In genomic region chr14:45656831-45657640, GRCm38 (mm10) we compare ENCODE assay signal across 8 mouse cellular contexts. TPM values are rescaled to one million over a fixed set of nuclear protein-coding genes. Genes with fewer than 3 reads are reported as not detected.
DNase-seq lines count a peak whose midpoint lies in the region; ATAC-seq and TF ChIP-seq lines count a peak whose summit lies in the region.

No protein-coding gene starts in this region.

- TF ChIP-seq CTCF in ES-Bruce4 (IDR thresholded peaks at IDR 0.05; ENCODE audit: low read depth, low read length) = no peak

- peak overlapping the region; percentile 89 for H3K4me2 ChIP-seq in forebrain, embryonic 15.5 days (replicated peaks)
- peak overlapping the region; percentile 99 for H3K4me2 ChIP-seq in lung, embryonic 15.5 days

- no peaks in the 10 kb centered on the region for H3K9me3 ChIP-seq in ES-Bruce4 (replicated peaks; ENCODE audit: control insufficient read depth, insufficient read depth, low read length, poor library complexity, severe bottlenecking)
- no peaks in the 10 kb centered on the region for H3K9me3 ChIP-seq in forebrain, embryonic 15.5 days
- no peaks in the 10 kb centered on the region for H3K9me3 ChIP-seq in lung, embryonic 15.5 days

- no peaks in the 10 kb centered on the region for H3K27me3 ChIP-seq in ES-Bruce4 (ENCODE audit: control insufficient read depth, insufficient read depth, low read length, poor library complexity, severe bottlenecking)
- no peaks in the 10 kb centered on the region for H3K27me3 ChIP-seq in forebrain, embryonic 15.5 days
- no peaks in the 10 kb centered on the region for H3K27me3 ChIP-seq in lung, embryonic 15.5 days

- intact Hi-C loops in heart, postnatal 25 days (cut with DNase I) = loop anchor here (5.0 to 10.0 kb wide), 2 partner anchors 325 to 442 kb away; partner anchors contain the start of gene Gpr137c

- no peaks in the 10 kb centered on the region for H3K4me1 ChIP-seq in ES-Bruce4 (ENCODE audit: control insufficient read depth, insufficient read depth, low read length)
- H3K4me1 ChIP-seq in forebrain, embryonic 15.5 days = peaks cover 52% of the 10 kb centered on the region
- H3K4me1 ChIP-seq in lung, embryonic 15.5 days = peaks cover 22% of the 10 kb centered on the region

- no peak for TF ChIP-seq POLR2A in ES-Bruce4 (IDR thresholded peaks at IDR 0.05; ENCODE audit: insufficient read depth, low read length)

- under 1% methylated on average over 69 of the region's 69 CpGs for WGBS in forebrain, embryonic 15.5 days
- under 1% methylated on average over 54 of the region's 69 CpGs for WGBS in lung, embryonic 15.5 days

- H3K36me3 ChIP-seq in ES-Bruce4 (ENCODE audit: control insufficient read depth, insufficient read depth, low read length, poor library complexity, severe bottlenecking) = no peaks in the 10 kb centered on the region
- no peaks in the 10 kb centered on the region for H3K36me3 ChIP-seq in forebrain, embryonic 15.5 days
- H3K36me3 ChIP-seq in lung, embryonic 15.5 days = no peaks in the 10 kb centered on the region

- peak overlapping the region; percentile 97 for H3K4me3 ChIP-seq in ES-Bruce4 (ENCODE audit: low read depth, low read length)
- H3K4me3 ChIP-seq in forebrain, embryonic 15.5 days = peak overlapping the region; percentile 83
- H3K4me3 ChIP-seq in lung, embryonic 15.5 days = peak overlapping the region; percentile 87

- no peak for TF ChIP-seq EP300 in ES-Bruce4 (IDR thresholded peaks at IDR 0.05; ENCODE audit: insufficient read depth, low read depth, low read length)

- DNase-seq in cerebellum, adult 11-12 months = peak; percentile 66
- peak; percentile 20 for DNase-seq in heart, postnatal 25 days (ENCODE audit: low spot score)
- DNase-seq in layer of hippocampus, adult 18-20 months (ENCODE audit: low spot score in 2 of 2) = peak; percentile 29 to 45
- peak; percentile 44 for DNase-seq in ovary, postnatal 10 days (ENCODE audit: low spot score)
- peak; percentile 49 to 54 for DNase-seq in thymus, postnatal 10 days (ENCODE audit: low spot score in 2 of 2)

- peak; percentile 47 for ATAC-seq in forebrain, embryonic 15.5 days (replicated peaks)
- ATAC-seq in lung, embryonic 15.5 days (ENCODE audit: borderline replicate concordance, extremely low read depth, low FRiP score, low TSS enrichment) = peak; percentile 40

- H3K27ac ChIP-seq in ES-Bruce4 (ENCODE audit: insufficient read depth, low read length) = no peak overlapping the region
- peak overlapping the region; percentile 94 for H3K27ac ChIP-seq in forebrain, embryonic 15.5 days (replicated peaks)
- peak overlapping the region; percentile 91 for H3K27ac ChIP-seq in lung, embryonic 15.5 days

- H3K9ac ChIP-seq in ES-Bruce4 (ENCODE audit: low read depth, poor library complexity, severe bottlenecking) = peak overlapping the region; percentile 93
- H3K9ac ChIP-seq in forebrain, embryonic 15.5 days (replicated peaks) = peak overlapping the region; percentile 94
- peak overlapping the region; percentile 80 for H3K9ac ChIP-seq in lung, embryonic 15.5 days

RNA-seq across cellular contexts. Expression of gene Ddhd1, which starts 0.9 kb away (rescaled TPM):
- 36.7 and 37.6 TPM in 2 replicates for polyA plus RNA-seq in ES-Bruce4 (2011; ENCODE audit: insufficient read depth, insufficient read length, low read depth, missing spikeins)
- 17.0 and 19.5 TPM in 2 replicates for polyA plus RNA-seq in forebrain, embryonic 15.5 days (2015; fragmentation: Nextera tagmentation; extraction: Ambion mirVana)
- total RNA-seq in heart, postnatal 25 days (2021) = 1 to 10 TPM; 8.2 to 8.3 TPM
- total RNA-seq in layer of hippocampus, adult 18-20 months (2021) = 10 to 100 TPM; 68.8 to 72.9 TPM
- polyA plus RNA-seq in lung, embryonic 15.5 days (2015; fragmentation: Nextera tagmentation; extraction: Ambion mirVana) = 4.9 and 5.7 TPM in 2 replicates
